Mouse (Mus musculus) granulocyte monocyte progenitor cell, adult 5-6 weeks (primary cell): ENCODE data around the gene Dag1. TPM values are rescaled to one million over a fixed set of nuclear protein-coding genes. Genes with fewer than 3 reads are reported as not detected.
"Not testable (repeated sequence)": the region's sequence is repeated elsewhere in the genome, so short reads cannot be mapped to it uniquely, and the experiment has no call there.

ENCODE experiments used
- ATAC-seq: replicated peaks from 2 replicates; pipeline ENCODE4 v1.8.0; 2016; ENCODE audit warnings: mild to moderate bottlenecking, moderate TSS enrichment, inconsistent platforms; ENCODE audit not compliant: poor library complexity, severe bottlenecking
- total RNA-seq, 2 experiments: library from RNA; stranded (forward) in 1 of 2; stranded (reverse) in 1 of 2; fragments of 200-712, 200-1000 nt in 1 of 2; fragments of >200 nt in 1 of 2; fragmentation: Nextera tagmentation in 1 of 2; gene quantifications; 2 replicates each; pipeline ENCODE4 v1.2.3; 2014 to 2017

The Dag1 gene
- total RNA-seq (2014; fragmentation: Nextera tagmentation) (12.5 and 20.8 TPM in 2 replicates), total RNA-seq (2017) (3.3 and 4.6 TPM in 2 replicates)

GRCm38 (mm10) chr9:108263690-108264190, at the start of gene Dag1:
Dag1 (minus strand) TSS chr9:108263958.
- peak; percentile 94 for ATAC-seq

- no peak for ATAC-seq
These were observed 44.4 kb upstream of the Dag1 start for GRCm38 (mm10) chr9:108308141-108308540.

- ATAC-seq = no peak
These were observed 43.5 kb upstream of the Dag1 start for GRCm38 (mm10) chr9:108307021-108307807.

- peak; percentile 59 for ATAC-seq
These were observed 42.8 kb upstream of the Dag1 start for GRCm38 (mm10) chr9:108306571-108306980.

- ATAC-seq = peak; percentile 89
These were observed 42.1 kb upstream of the Dag1 start, which contains the start of the genes Rhoa and Tcta for GRCm38 (mm10) chr9:108305629-108306520. Rhoa (plus strand) TSS chr9:108306129. Tcta (minus strand) TSS chr9:108306160.

- ATAC-seq = no peak
These were observed 41.4 kb upstream of the Dag1 start for GRCm38 (mm10) chr9:108305170-108305569.

GRCm38 (mm10) chr9:108304716-108305115, 41.0 kb upstream of the Dag1 start:
- no peak for ATAC-seq

GRCm38 (mm10) chr9:108301853-108302252, 38.1 kb upstream of the Dag1 start:
- no peak for ATAC-seq

GRCm38 (mm10) chr9:108296453-108297355, 32.9 kb upstream of the Dag1 start, which contains the start of gene Amt:
Amt (plus strand) TSS chr9:108296853.
- ATAC-seq = no peak

GRCm38 (mm10) chr9:108290773-108291172, 27.0 kb upstream of the Dag1 start:
- no peak for ATAC-seq

- ATAC-seq = peak; percentile 99
These were observed 26.4 kb upstream of the Dag1 start, which contains the start of gene Nicn1 for GRCm38 (mm10) chr9:108290016-108290750. Nicn1 (plus strand) TSS chr9:108290429.

GRCm38 (mm10) chr9:108289347-108289746, 25.6 kb upstream of the Dag1 start:
- no peak for ATAC-seq

- not testable (repeated sequence) for ATAC-seq
These were observed 23.9 kb upstream of the Dag1 start for GRCm38 (mm10) chr9:108287526-108288238.

- peak; percentile 97 for ATAC-seq
These were observed 20.7 kb upstream of the Dag1 start for GRCm38 (mm10) chr9:108284410-108284809.

GRCm38 (mm10) chr9:108280071-108280828, 16.5 kb upstream of the Dag1 start:
- ATAC-seq = no peak

GRCm38 (mm10) chr9:108278697-108279450, 15.1 kb upstream of the Dag1 start:
- ATAC-seq = peak; percentile 50

GRCm38 (mm10) chr9:108275331-108275659, 11.5 kb upstream of the Dag1 start:
- ATAC-seq = no peak
